Mouse (Mus musculus): ENCODE measurements around the gene 1110012L19Rik. TPM values are rescaled to one million over a fixed set of nuclear protein-coding genes. Genes with fewer than 3 reads are reported as not detected.
"Not testable (repeated sequence)": the region's sequence is repeated elsewhere in the genome, so short reads cannot be mapped to it uniquely, and the experiment has no call there.

1110012L19Rik gene
- polyA plus RNA-seq, 2 experiments: 18.9 to 31.0 TPM

DNA sequence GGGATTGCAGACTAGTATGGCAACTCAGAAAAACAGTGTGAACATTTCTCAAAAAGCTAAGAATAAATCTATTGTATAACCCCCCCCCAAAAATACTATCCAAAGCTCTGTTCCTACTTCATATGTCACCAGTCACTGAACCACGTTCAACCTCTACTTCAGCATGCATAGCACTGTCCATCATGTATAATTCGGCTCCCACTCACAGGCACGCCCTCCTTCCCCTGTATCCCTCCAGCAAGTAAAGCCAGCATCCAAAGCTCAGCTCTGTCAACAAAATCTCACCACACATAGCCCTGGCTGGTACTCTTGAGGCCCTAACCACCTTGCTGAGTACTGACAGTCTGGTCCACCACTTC is 781 bp upstream of the 1110012L19Rik start:
- H3K27me3 ChIP-seq (ENCODE audit: control insufficient read depth, insufficient read depth, low read length): no peaks in the 10 kb centered on the region
- no peak for TF ChIP-seq POLR2A (IDR thresholded peaks at IDR 0.05; ENCODE audit: borderline replicate concordance, extremely low read depth, insufficient read depth, insufficient read length)
- no peak for DNase-seq (ENCODE audit: low spot score)
- H3K9me3 ChIP-seq (ENCODE audit: control insufficient read depth, low read length): no peaks in the 10 kb centered on the region
- peak overlapping the region; percentile 81; the same call in 1 of the 2 replicates for H3K27ac ChIP-seq (replicated peaks; ENCODE audit: low read depth, low read length)
- peak; percentile 27 for ATAC-seq (ENCODE audit: low FRiP score, low read depth)
- WGBS: 51% methylated on average over 3 of the region's 3 CpGs
- no peaks in the 10 kb centered on the region for H3K4me1 ChIP-seq (ENCODE audit: control insufficient read depth, insufficient read depth, low read length)
- peak overlapping the region; percentile 50 for H3K4me3 ChIP-seq (replicated peaks; ENCODE audit: low read length)
- peak overlapping the region; percentile 57; the same call in 1 of the 2 replicates for H3K9ac ChIP-seq (ENCODE audit: low read depth, low read length, severe bottlenecking)
- H3K36me3 ChIP-seq (ENCODE audit: control insufficient read depth, insufficient read depth, low read length): no peaks in the 10 kb centered on the region
- H3K4me2 ChIP-seq (replicated peaks; ENCODE audit: low read depth, low read length, severe bottlenecking): peak overlapping the region; percentile 38

DNA sequence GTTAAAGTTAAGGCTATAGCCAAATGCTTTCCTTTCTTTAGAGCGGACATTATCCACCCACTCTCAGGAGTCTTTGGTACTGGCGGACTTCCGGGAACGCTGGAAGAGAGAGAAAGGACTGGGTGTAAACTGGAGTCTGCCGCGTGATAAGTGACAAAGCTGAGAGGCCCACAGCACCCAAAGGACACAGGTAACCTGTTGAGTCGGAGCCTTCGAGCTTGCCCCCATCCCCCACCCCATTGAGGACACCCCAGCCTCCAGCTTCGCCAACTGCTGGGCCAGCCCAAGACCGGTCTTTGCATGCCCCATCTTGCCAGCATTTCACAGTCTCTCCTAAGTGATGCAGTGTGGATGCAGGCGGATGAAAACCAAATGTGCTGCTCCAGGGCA is 280 bp downstream of the 1110012L19Rik start:
- Histone ChIP-seq H3K27me3 (ENCODE audit: control insufficient read depth, insufficient read depth, low read length) (no peaks in the 10 kb centered on the region), H3K4me1 (ENCODE audit: control insufficient read depth, insufficient read depth, low read length) (no peaks in the 10 kb centered on the region), H3K36me3 (ENCODE audit: control insufficient read depth, insufficient read depth, low read length) (no peaks in the 10 kb centered on the region), H3K4me3 (replicated peaks; ENCODE audit: low read length) (peak overlapping the region; percentile 50), H3K27ac (replicated peaks; ENCODE audit: low read depth, low read length) (peak overlapping the region; percentile 81), H3K4me2 (replicated peaks; ENCODE audit: low read depth, low read length, severe bottlenecking) (peak overlapping the region; percentile 45), H3K9me3 (ENCODE audit: control insufficient read depth, low read length) (no peaks in the 10 kb centered on the region), H3K9ac (ENCODE audit: low read depth, low read length, severe bottlenecking) (peak overlapping the region; percentile 57)
- no peak for TF ChIP-seq POLR2A (IDR thresholded peaks at IDR 0.05; ENCODE audit: borderline replicate concordance, extremely low read depth, insufficient read depth, insufficient read length)
- DNase-seq (ENCODE audit: low spot score): no peak
- ATAC-seq (ENCODE audit: low FRiP score, low read depth): peak; percentile 29
- 22% methylated on average over 11 of the region's 11 CpGs for WGBS

DNA sequence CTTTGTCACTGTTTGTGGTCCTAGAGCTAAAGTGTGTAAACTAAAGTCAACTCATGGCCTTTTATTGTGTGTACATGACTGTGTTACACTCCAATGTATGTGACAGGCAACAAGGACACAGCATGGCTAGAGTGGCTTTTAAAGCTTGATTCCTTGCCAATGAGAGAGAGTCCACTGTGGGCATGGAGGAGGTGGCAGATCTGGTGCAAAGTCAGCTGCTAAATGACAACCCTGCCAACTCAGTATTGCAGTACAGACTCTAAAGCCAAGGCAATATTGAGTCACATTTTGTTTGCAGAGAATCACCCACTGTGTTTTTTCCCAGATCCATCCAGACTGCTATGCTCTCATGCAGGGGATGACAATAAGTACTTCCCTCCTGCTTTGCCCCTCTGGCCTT is 7.0 kb downstream of the 1110012L19Rik start:
- not testable (repeated sequence) for ATAC-seq (ENCODE audit: low FRiP score, low read depth); H3K27ac ChIP-seq (replicated peaks; ENCODE audit: low read depth, low read length); H3K4me2 ChIP-seq (replicated peaks; ENCODE audit: low read depth, low read length, severe bottlenecking)

DNA sequence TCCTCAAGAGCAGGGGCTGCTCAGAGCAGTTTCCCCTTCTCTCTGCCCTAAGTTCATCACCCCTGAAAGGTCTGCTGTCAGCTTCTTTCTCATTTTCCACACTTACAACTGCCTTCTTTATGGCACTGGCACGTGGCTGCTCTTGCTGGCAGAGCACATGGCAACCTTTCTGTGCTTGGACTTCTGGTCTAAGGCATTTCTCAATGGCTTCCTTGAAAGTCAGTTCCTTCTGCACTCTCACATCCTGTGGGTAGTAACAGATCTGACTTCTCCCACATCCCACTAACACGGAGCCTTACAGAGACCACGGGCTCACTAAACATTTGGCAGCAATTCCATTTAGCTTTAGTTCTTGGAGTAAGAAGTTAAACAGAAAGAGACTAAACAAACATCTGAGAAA is 39.8 kb downstream of the 1110012L19Rik start:
- ATAC-seq (ENCODE audit: low FRiP score, low read depth); DNase-seq (ENCODE audit: low spot score); H3K9ac ChIP-seq (ENCODE audit: low read depth, low read length, severe bottlenecking); H3K27me3 ChIP-seq (ENCODE audit: control insufficient read depth, insufficient read depth, low read length); H3K4me3 ChIP-seq (replicated peaks; ENCODE audit: low read length); H3K4me2 ChIP-seq (replicated peaks; ENCODE audit: low read depth, low read length, severe bottlenecking); H3K9me3 ChIP-seq (ENCODE audit: control insufficient read depth, low read length); H3K36me3 ChIP-seq (ENCODE audit: control insufficient read depth, insufficient read depth, low read length); H3K27ac ChIP-seq (replicated peaks; ENCODE audit: low read depth, low read length); H3K4me1 ChIP-seq (ENCODE audit: control insufficient read depth, insufficient read depth, low read length): not testable (repeated sequence)
- WGBS: 66% methylated on average over 3 of the region's 3 CpGs

More for the DNA sequence above, 7.0 kb downstream of the 1110012L19Rik start:
- not testable (repeated sequence) for H3K4me1 ChIP-seq (ENCODE audit: control insufficient read depth, insufficient read depth, low read length); DNase-seq (ENCODE audit: low spot score); H3K9ac ChIP-seq (ENCODE audit: low read depth, low read length, severe bottlenecking); H3K27me3 ChIP-seq (ENCODE audit: control insufficient read depth, insufficient read depth, low read length); H3K36me3 ChIP-seq (ENCODE audit: control insufficient read depth, insufficient read depth, low read length); H3K9me3 ChIP-seq (ENCODE audit: control insufficient read depth, low read length); H3K4me3 ChIP-seq (replicated peaks; ENCODE audit: low read length)

Other genes with a start within 250 kb of the 1110012L19Rik start
- gene Ids, start 20.8 kb upstream of the 1110012L19Rik start, polyA plus RNA-seq (2012; rRNA removed): 22.5 and 28.7 TPM in 2 replicates
- gene Ids, start 20.8 kb upstream of the 1110012L19Rik start, polyA plus RNA-seq (2014; fragmentation: Nextera tagmentation; extraction: Ambion mirVana): 4.9 TPM in 2 replicates
- gene Tmem185a, start 91.3 kb downstream of the 1110012L19Rik start, polyA plus RNA-seq (2012; rRNA removed): 39.8 and 49.3 TPM in 2 replicates
- 46.7 and 49.8 TPM in 2 replicates for gene Tmem185a, start 91.3 kb downstream of the 1110012L19Rik start, polyA plus RNA-seq (2014; fragmentation: Nextera tagmentation; extraction: Ambion mirVana)